ENCODE assay signal across 9 mouse cellular contexts in genomic region chr1:126492206-126493071, GRCm38 (mm10).
DNase-seq lines count a peak whose midpoint lies in the region; ATAC-seq lines count a peak whose summit lies in the region.
"Had no signal": no experiment of that assay in that cellular context is flagged by ENCODE, and none has a peak within 500 bp of the region (broad histone marks: within the 10 kb centered on the region; RNA-seq: fewer than 3 reads in every experiment).

No protein-coding gene starts in this region.

- peak; percentile 22 for DNase-seq in gastrocnemius, postnatal 14 days
- DNase-seq in gastrocnemius, postnatal 25 days: no peak
- DNase-seq in adrenal gland, adult (ENCODE audit: inconsistent age in 2 of 2, low spot score in 1 of 2): peak; percentile 74 to 87
- DNase-seq in frontal cortex, postnatal 25 days (ENCODE audit: low spot score in 2 of 2): no peak

- peak; percentile 90 for ATAC-seq in forebrain, embryonic 15.5 days (replicated peaks)
- ATAC-seq in intestine, embryonic 15.5 days: peak; percentile 83
- ATAC-seq in lung, embryonic 15.5 days (ENCODE audit: borderline replicate concordance, extremely low read depth, low FRiP score, low TSS enrichment): peak; percentile 44; the same call in 1 of the 2 replicates
- no peak; the same call in 1 of the 2 replicates for ATAC-seq in stomach, embryonic 15.5 days (ENCODE audit: insufficient read depth, low FRiP score, low read depth)

- H3K27me3 ChIP-seq in forebrain, embryonic 15.5 days: no peaks in the 10 kb centered on the region
- no peaks in the 10 kb centered on the region for H3K27me3 ChIP-seq in intestine, embryonic 15.5 days (replicated peaks)
- no peaks in the 10 kb centered on the region for H3K27me3 ChIP-seq in lung, embryonic 15.5 days
- no peaks in the 10 kb centered on the region for H3K27me3 ChIP-seq in stomach, embryonic 15.5 days (replicated peaks)
- H3K27me3 ChIP-seq: CH12.LX had no signal

- peak overlapping the region; percentile 90 for H3K4me2 ChIP-seq in forebrain, embryonic 15.5 days (replicated peaks)
- peak overlapping the region; percentile 77 for H3K4me2 ChIP-seq in intestine, embryonic 15.5 days (replicated peaks)
- H3K4me2 ChIP-seq in lung, embryonic 15.5 days: peak overlapping the region; percentile 91
- peak overlapping the region; percentile 89 for H3K4me2 ChIP-seq in stomach, embryonic 15.5 days

- H3K4me3 ChIP-seq in forebrain, embryonic 15.5 days: peak overlapping the region; percentile 67
- peak overlapping the region; percentile 44 for H3K4me3 ChIP-seq in intestine, embryonic 15.5 days (replicated peaks)
- H3K4me3 ChIP-seq in lung, embryonic 15.5 days: peak overlapping the region; percentile 55
- peak overlapping the region; percentile 44 for H3K4me3 ChIP-seq in stomach, embryonic 15.5 days (replicated peaks)

- WGBS in forebrain, embryonic 15.5 days: 5% methylated on average over 35 of the region's 35 CpGs
- 8% methylated on average over 35 of the region's 35 CpGs for WGBS in intestine, embryonic 15.5 days
- WGBS in lung, embryonic 15.5 days: 6% methylated on average over 34 of the region's 35 CpGs
- WGBS in stomach, embryonic 15.5 days: 7% methylated on average over 35 of the region's 35 CpGs

- peaks cover 40% of the 10 kb centered on the region for H3K4me1 ChIP-seq in forebrain, embryonic 15.5 days
- H3K4me1 ChIP-seq in intestine, embryonic 15.5 days (replicated peaks): peaks cover 7% of the 10 kb centered on the region; the same call in 1 of the 2 replicates
- peaks cover 36% of the 10 kb centered on the region for H3K4me1 ChIP-seq in lung, embryonic 15.5 days
- H3K4me1 ChIP-seq in stomach, embryonic 15.5 days: 0 out of 2 replicates have a peak, but pooled peaks cover 7% of the 10 kb centered on the region

- H3K27ac ChIP-seq in forebrain, embryonic 15.5 days (replicated peaks): peak overlapping the region; percentile 89
- no peak overlapping the region for H3K27ac ChIP-seq in intestine, embryonic 15.5 days
- peak overlapping the region; percentile 73 for H3K27ac ChIP-seq in lung, embryonic 15.5 days
- no peak overlapping the region for H3K27ac ChIP-seq in stomach, embryonic 15.5 days

- H3K36me3 ChIP-seq in forebrain, embryonic 15.5 days: no peaks in the 10 kb centered on the region
- H3K36me3 ChIP-seq in intestine, embryonic 15.5 days: no peaks in the 10 kb centered on the region
- H3K36me3 ChIP-seq in lung, embryonic 15.5 days: no peaks in the 10 kb centered on the region
- H3K36me3 ChIP-seq in stomach, embryonic 15.5 days: no peaks in the 10 kb centered on the region

- no peaks in the 10 kb centered on the region for H3K9me3 ChIP-seq in forebrain, embryonic 15.5 days
- no peaks in the 10 kb centered on the region for H3K9me3 ChIP-seq in intestine, embryonic 15.5 days
- H3K9me3 ChIP-seq in lung, embryonic 15.5 days: no peaks in the 10 kb centered on the region
- no peaks in the 10 kb centered on the region for H3K9me3 ChIP-seq in stomach, embryonic 15.5 days

- intact Hi-C loops in gastrocnemius, postnatal 14 days (cut with DNase I; ENCODE audit: low total_unique reads): no loop called here

- peak overlapping the region; percentile 82 for H3K9ac ChIP-seq in forebrain, embryonic 15.5 days (replicated peaks)
- H3K9ac ChIP-seq in intestine, embryonic 15.5 days: peak overlapping the region; percentile 15
- peak overlapping the region; percentile 62 for H3K9ac ChIP-seq in lung, embryonic 15.5 days
- peak overlapping the region; percentile 32; the same call in 1 of the 2 replicates for H3K9ac ChIP-seq in stomach, embryonic 15.5 days

Comparison
In these comparisons a context has a peak if more than half of its experiments do, and no peak if none do; other contexts are left out.
1. DNase-seq: peak in gastrocnemius, postnatal 14 days (single experiment) and adrenal gland, adult (2 of 2); none in gastrocnemius, postnatal 25 days (single experiment) and frontal cortex, postnatal 25 days (0 of 2).
2. H3K27ac ChIP-seq: peak in forebrain, embryonic 15.5 days (single experiment) and lung, embryonic 15.5 days (single experiment); none in intestine, embryonic 15.5 days (single experiment) and stomach, embryonic 15.5 days (single experiment).
3. H3K9ac ChIP-seq: peak in every context shown above with its lines; median percentile 82 in forebrain, embryonic 15.5 days; 62 in lung, embryonic 15.5 days; 32 in stomach, embryonic 15.5 days; 15 in intestine, embryonic 15.5 days.
4. Peak in every context shown above with its lines, with median percentiles within 50 percentile points of each other: H3K4me2 ChIP-seq and H3K4me3 ChIP-seq.